Mouse (Mus musculus): ENCODE results near the gene Htra1.
A peak's percentile ranks its signal among the peaks of the same experiment; 100 is the strongest.

The Htra1 gene

DNA sequence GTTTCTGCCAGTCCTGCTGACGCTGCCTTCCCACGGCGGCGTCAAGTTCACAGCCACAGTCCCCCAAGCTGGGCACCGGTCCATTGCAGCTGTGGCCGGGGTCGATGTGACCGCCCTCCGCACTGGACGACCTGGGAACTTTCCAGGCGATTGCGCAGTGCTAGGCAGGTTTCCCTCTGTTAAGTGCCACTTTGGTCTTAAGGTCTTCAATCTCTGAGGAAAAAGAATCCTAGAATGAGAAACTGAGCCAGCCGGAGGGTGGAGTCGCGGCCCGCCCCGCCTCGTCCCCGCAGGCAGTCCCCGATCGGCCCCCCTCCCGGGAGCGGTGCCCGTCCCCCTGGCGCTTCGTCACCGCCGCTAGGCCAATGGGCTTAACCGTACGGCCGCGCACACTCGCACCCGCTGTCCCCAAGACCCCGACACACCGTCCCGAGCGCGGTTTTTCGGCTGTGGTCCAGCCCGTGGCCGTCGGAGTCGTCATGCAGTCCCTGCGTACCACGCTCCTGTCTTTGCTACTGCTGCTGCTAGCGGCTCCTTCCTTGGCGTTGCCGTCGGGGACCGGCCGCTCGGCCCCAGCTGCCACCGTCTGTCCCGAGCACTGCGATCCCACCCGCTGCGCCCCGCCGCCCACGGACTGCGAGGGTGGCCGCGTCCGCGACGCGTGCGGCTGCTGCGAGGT is at the start of gene Htra1:
TSS of gene Htra1 (plus strand) at position 319 of the 679 bp plus-strand sequence.
- peak; percentile 48 for DNase-seq (ENCODE audit: low read depth, low spot score)

DNA sequence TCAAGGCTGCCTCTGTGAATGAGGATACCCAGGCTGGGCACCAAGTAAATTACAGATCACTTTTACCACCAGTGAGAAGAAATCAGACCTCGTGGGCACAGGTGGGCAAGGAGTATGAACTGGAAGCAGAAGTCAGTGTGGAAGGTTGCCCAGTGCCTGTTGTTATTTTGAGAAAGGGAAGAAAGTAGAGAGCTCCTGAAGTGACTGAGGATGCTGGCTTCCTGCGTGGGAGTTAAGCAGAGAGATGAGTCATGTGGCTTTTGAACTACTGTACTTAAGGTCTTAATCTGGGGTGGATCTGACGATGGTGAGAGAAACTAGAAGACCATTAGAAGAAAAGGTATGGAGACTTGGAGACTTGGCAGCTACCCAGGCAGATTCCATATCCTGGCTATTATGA is 49.7 kb upstream of the Htra1 start:
- no peak for DNase-seq (ENCODE audit: low read depth, low spot score)

GRCm38 (mm10) chr7:130887946-130888345 is 48.0 kb upstream of the Htra1 start:
- peak; percentile 18 for DNase-seq (ENCODE audit: low read depth, low spot score)

DNA sequence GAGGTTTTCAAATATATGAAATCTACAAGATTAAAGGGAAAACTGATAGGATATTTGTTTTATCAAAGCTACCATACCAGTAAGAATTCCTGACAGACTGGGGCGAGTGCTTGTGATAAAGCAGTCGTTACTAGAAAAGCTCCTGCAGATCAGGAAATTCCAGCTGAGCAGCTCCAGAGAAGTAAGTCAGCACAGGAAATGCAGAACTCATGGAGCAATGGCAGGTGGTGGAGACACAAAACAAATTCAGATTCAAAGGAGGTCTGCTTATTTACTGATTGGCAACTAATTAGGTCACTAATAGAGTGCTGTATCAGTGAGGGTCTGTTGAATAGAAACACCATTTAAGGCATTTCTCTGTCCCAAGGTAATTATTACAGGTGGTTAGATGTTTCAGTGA is 45.0 kb upstream of the Htra1 start:
- no peak for DNase-seq (ENCODE audit: low read depth, low spot score)

DNA sequence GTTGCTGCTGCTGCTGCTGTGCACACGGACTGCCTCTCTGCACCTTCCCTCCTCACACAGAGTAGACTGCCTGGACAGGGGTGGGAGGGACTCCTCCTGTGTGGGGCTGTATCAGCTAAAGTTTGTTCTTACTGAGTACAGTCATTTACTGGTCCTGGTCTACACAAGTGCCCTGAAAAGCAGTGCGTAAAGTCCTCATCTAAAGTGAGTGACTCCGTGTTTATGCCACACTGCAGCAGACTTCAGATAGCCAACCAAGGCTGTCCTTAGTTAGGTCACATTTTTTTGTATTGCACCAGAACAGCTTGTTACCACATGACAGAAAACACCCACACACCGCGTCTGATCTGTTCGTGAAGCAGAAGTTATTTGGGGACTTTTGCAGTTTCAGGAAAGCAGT is 42.9 kb upstream of the Htra1 start:
- DNase-seq (ENCODE audit: low read depth, low spot score), result no peak

DNA sequence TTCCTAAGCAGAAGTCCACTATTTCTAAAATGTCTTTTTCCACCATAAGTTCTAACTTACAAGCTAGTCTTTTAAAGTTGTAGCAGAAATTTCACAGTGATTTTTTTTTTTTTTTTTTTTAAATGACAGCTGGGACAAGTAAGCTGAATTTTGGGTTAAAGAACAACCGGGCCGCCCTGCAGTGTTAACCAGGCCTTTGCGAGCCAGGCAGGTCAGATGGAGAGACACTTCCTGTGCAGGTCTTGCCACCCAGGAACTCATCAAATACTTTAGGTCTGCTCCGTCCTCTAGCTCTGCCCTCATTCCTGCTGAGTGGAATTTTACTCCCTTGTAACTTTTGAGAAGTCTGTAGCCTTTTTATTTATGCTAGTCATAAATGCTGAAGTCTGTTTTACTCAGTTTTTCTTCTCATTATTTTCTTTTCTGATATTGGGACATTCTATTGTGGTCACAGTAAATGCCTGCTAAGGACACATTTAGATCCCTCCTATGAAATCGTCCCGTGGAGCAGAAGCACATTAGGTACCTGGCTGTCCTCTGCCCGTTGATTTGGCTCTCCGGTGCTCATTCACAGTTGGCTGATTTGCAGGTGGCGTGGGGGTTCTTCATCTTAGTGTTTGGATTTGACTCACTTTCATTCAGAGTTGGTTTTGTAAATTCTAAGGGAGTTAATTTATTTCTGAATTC is 40.8 kb upstream of the Htra1 start:
- DNase-seq (ENCODE audit: low read depth, low spot score), result no peak

DNA sequence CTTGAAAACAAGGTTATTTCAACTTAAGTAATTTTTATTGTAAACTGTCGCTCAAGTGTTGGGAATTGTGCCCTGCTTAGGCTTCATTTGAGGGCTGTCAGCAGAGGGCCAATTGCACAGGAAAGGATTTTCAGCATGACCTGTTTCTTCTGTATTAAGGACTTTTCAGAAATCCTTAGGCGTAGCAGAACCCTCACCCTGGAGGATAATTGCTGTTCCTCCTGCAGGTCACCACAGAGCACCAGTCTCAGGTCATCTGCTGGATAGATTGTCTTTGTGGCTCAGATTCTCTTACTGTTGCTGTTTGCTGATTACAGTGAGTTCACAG is 40.3 kb upstream of the Htra1 start:
- DNase-seq (ENCODE audit: low read depth, low spot score), result no peak

- no peak for DNase-seq (ENCODE audit: low read depth, low spot score)
Measured at GRCm38 (mm10) chr7:130896064-130896463, 39.8 kb upstream of the Htra1 start.

DNA sequence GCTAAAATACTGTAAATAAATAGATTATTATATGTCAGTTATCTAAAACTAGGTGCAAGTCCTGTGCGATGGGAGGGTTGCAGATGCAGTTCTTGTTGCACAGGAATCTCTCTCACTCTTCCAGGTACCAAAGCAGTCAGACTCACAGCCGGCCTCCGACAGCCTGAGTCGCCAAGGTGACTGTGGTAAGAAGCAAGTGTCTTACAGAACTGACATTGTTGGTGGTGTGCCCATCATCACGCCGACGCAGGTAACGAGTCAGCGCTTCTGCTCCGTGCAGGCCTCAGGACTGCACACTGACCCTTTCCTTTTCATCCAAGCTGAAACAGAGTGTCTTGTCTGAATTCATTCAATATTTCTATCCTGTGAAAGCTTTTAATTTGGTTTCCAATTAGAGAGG is 38.7 kb upstream of the Htra1 start:
- no peak for DNase-seq (ENCODE audit: low read depth, low spot score)

GRCm38 (mm10) chr7:130898373-130898772 is 37.5 kb upstream of the Htra1 start:
- peak; percentile 70 for DNase-seq (ENCODE audit: low read depth, low spot score)

DNA sequence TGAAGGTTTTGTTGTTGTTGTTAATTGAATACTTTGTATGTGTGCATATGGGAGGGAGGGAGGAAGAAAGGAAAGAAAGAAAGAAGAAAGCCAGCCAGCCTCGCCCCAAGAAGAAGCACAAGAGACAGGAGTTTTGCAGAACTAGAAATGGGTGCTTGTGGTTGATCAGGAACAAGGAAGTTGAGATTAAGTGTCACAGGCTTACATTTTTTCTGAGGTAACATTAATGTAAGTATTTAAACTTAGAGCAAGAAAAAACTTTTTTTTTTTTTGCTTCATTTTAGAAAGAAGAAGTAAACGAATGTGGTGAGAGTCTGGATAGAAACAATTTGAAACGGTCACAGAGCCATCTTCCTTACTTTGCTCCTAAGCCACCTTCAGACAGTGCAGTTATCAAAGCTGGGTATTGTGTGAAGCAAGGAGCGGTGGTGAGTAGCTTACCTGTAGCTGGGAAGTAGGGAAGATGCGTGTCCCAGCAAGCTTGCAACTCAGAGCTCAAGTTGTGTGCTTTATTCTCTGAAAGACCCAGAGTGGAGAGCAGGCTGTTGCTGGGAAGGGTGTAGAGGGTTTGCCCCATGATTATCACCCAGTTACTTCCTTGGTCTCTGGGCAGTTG is 35.6 kb upstream of the Htra1 start:
- DNase-seq (ENCODE audit: low read depth, low spot score), result no peak

GRCm38 (mm10) chr7:130902929-130903328 is 33.0 kb upstream of the Htra1 start:
- DNase-seq (ENCODE audit: low read depth, low spot score), result no peak

DNA sequence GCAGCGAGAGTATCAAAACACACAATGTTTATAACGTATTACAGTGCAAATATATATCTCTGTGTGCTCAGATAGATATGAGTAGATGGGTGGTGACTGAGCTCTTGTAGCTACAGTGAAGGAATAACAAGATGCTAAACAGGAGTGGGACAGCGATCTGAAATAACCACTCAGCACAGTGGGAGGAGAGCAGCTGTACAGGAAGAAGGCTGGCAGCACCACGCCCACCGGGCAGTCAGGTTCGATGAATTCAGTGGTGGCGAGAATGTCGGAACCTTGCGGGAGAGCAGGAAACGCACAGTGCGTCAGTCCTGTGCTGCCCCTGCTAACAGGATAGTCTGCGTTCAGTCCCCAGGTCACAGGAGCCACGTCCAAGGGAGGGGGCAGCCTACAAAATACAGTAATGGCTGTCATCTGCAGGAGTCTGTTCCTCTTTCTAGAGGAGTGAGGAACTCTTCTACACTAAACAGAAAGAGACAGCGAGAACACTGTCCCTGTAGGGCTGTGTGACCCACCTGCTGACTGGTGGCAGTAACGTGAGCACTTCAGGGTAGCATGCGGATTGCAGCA is 32.3 kb upstream of the Htra1 start:
- DNase-seq (ENCODE audit: low read depth, low spot score), result no peak

DNA sequence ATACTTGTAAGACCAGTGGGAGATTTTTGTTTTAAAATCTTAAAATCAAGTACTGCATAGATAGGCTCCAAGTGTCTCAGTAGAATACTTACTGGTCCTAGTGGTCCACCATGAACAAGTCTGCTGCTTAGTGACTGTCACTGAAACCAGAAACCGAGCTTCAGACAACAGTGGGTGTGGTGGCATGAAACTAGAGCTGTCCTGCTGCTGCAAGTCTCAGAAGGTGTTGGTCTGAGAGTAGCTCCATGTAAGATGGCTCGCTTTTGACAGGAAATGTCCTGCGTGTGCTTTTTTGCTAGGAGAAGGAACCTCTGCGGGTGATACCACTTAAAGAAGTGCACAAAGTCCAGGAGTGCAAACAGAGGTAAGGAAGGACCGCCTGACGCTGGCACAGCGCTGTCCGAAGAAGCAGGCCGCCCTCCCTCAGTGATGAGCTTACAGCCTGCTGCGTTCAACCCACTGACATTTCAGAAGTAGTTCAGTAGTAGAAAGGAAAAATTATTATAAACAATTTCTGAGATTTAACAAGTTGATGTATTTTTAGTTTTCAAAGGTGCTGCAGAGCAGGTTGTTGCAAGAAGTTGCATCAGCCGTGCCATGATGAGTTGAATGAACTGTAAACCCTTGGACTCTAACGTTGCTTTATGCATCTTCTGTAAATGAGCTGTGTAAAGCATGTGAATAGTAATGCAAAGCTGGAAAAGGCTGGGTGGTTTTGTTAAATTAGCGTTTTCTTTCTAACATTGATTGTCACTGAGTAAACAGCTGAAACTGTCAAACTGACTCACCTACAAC is 31.1 kb upstream of the Htra1 start:
- peak; percentile 27 for DNase-seq (ENCODE audit: low read depth, low spot score)

DNA sequence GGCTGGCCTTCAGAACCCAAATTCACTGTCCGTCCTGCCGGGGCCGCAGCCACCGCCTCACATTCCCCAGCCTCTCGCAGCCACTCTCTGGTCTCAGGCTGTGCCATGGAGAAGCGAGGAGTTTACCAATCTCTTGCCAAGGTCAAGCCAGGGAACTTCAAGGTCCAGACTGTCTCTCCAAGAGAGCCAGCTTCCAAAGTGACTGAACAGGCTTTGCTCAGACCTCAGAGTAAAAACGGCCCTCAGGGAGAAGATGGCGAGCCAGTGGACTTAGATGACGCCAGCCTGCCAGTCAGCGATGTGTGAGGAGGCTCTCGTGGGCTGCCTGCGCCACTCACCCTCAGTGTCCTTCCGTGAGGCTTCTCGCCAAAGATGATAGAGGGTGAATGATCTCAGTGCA is 25.1 kb upstream of the Htra1 start:
- no peak for DNase-seq (ENCODE audit: low read depth, low spot score)

DNA sequence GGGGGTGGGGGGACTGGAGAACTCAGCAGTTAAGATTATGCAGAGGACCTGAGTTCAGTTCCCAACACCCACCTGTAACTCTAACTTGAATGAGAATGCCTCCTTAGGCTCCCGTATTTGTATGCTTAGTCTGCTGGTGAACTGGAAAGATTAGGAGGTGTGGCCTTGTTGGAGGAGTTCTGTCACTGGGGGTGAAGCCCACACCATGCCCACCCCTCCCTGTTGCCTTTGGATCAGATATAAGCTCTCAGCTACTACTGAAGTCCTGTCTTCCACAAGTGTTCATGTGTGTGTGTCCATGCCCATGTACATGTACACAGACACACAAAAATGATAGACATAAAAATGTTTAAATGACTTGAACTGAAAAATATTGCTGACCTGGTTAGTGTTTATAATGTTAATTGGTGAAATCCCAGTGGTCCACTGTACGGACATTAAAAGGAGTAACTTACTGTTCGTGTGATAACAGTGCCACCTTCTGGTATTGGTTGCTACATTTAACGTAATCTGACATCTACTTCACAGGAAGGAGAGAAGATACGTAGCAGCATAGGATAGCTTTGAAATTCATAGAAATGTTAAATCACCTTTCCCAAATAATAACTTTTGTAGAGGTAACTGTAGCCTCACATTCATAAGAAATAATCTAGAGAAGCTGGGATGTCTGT is 21.1 kb upstream of the Htra1 start:
- peak; percentile 56 for DNase-seq (ENCODE audit: low read depth, low spot score)

DNA sequence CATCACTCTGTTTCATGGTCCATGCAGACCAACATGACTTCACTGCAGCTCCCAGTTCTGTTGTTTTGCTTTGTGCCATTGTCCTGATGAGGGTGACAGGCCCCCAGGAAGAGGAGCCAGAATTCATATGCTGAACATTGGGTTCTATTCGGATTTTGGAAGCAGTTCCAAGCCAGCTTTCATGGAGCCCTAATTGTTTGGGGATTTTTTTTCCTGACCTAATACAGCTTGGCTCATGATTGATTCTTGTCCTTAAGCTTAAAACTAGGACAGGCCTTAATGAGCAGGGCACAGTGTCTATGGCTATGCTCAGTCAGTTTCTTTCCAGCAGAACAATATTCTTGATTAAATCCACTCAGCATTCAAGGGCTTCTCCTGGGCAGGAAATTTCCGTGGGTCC is 17.7 kb upstream of the Htra1 start:
- no peak for DNase-seq (ENCODE audit: low read depth, low spot score)

- DNase-seq (ENCODE audit: low read depth, low spot score), result no peak
Measured at GRCm38 (mm10) chr7:130922981-130923731, 12.8 kb upstream of the Htra1 start.

GRCm38 (mm10) chr7:130930401-130930800 is 5.5 kb upstream of the Htra1 start:
- no peak for DNase-seq (ENCODE audit: low read depth, low spot score)

GRCm38 (mm10) chr7:130932921-130933320 is 3.0 kb upstream of the Htra1 start:
- DNase-seq (ENCODE audit: low read depth, low spot score), result no peak

DNA sequence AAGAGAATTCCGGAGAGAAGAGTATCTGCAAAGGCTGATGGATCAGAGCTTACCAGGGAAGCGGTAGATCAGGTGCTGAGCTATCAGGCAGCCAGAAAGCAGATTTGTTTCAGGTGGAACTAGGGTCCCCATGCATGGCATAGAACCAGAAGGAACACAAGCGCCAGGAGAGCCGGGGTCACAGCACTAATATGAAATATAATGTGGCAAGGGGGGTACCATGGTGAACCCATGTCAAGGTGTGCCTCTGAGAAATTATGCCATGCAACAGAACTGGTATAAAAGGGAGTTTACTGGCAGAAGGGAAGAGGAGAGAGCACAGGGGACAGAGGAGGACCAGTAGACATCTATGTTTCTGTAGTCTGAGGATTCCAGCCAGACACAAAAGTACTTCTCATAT is 1.3 kb upstream of the Htra1 start:
- no peak for DNase-seq (ENCODE audit: low read depth, low spot score)

Data from ES-CJ7 (cell line).